ENCODE assay signal across 8 mouse cellular contexts in genomic region chr4:83657021-83657420, GRCm38 (mm10).
A peak's percentile ranks its signal among the peaks of the same experiment; 100 is the strongest.
DNase-seq lines count a peak whose midpoint lies in the region; ATAC-seq and TF ChIP-seq lines count a peak whose summit lies in the region.

No protein-coding gene starts in this region.

- intact Hi-C loops in gastrocnemius, postnatal 36 days (cut with DNase I), result no loop called here

- no peak for TF ChIP-seq CTCF in lung, postnatal 0 days (IDR thresholded peaks at IDR 0.05)
- TF ChIP-seq CTCF in stomach, postnatal 0 days (IDR thresholded peaks at IDR 0.05; ENCODE audit: low read depth), result no peak

- H3K4me3 ChIP-seq in lung, postnatal 0 days (ENCODE audit: low read depth, low read length), result no peak overlapping the region
- H3K4me3 ChIP-seq in limb, embryonic 12.5 days (replicated peaks), result no peak overlapping the region
- no peak overlapping the region for H3K4me3 ChIP-seq in stomach, postnatal 0 days (ENCODE audit: low read depth, low read length)

- no peaks in the 10 kb centered on the region for H3K9me3 ChIP-seq in lung, postnatal 0 days (ENCODE audit: low read length)
- H3K9me3 ChIP-seq in limb, embryonic 12.5 days, result no peaks in the 10 kb centered on the region
- no peaks in the 10 kb centered on the region for H3K9me3 ChIP-seq in stomach, postnatal 0 days (ENCODE audit: control insufficient read depth, low read length)

- no peaks in the 10 kb centered on the region for H3K36me3 ChIP-seq in lung, postnatal 0 days (ENCODE audit: insufficient read depth, low read length)
- no peaks in the 10 kb centered on the region for H3K36me3 ChIP-seq in limb, embryonic 12.5 days
- no peaks in the 10 kb centered on the region for H3K36me3 ChIP-seq in stomach, postnatal 0 days (ENCODE audit: control insufficient read depth, insufficient read depth, low read length)

- 40% methylated on average over 6 of the region's 6 CpGs for WGBS in lung, postnatal 0 days
- 63% methylated on average over 6 of the region's 6 CpGs for WGBS in limb, embryonic 12.5 days
- WGBS in stomach, postnatal 0 days, result 38% methylated on average over 6 of the region's 6 CpGs

- H3K27ac ChIP-seq in lung, postnatal 0 days (ENCODE audit: low read length), result no peak overlapping the region
- no peak overlapping the region; the same call in 1 of the 2 replicates for H3K27ac ChIP-seq in limb, embryonic 12.5 days
- H3K27ac ChIP-seq in stomach, postnatal 0 days (replicated peaks), result no peak overlapping the region

- H3K9ac ChIP-seq in lung, postnatal 0 days (replicated peaks; ENCODE audit: low read depth), result no peak overlapping the region
- H3K9ac ChIP-seq in limb, embryonic 12.5 days (replicated peaks), result no peak overlapping the region
- H3K9ac ChIP-seq in stomach, postnatal 0 days (ENCODE audit: low read length), result no peak overlapping the region

- ATAC-seq in lung, postnatal 0 days, result no peak
- ATAC-seq in limb, embryonic 12.5 days (ENCODE audit: insufficient number of reproducible peaks, insufficient read depth, low FRiP score, low TSS enrichment, low read depth), result no peak
- ATAC-seq in stomach, postnatal 0 days (ENCODE audit: low FRiP score, low TSS enrichment), result no peak

- TF ChIP-seq EP300 in lung, postnatal 0 days (IDR thresholded peaks at IDR 0.05), result no peak
- TF ChIP-seq EP300 in stomach, postnatal 0 days (optimal IDR thresholded peaks at IDR 0.05), result no peak

- H3K27me3 ChIP-seq in lung, postnatal 0 days (replicated peaks; ENCODE audit: insufficient read depth, low read length), result no peaks in the 10 kb centered on the region
- H3K27me3 ChIP-seq in limb, embryonic 12.5 days, result no peaks in the 10 kb centered on the region
- no peaks in the 10 kb centered on the region for H3K27me3 ChIP-seq in stomach, postnatal 0 days (ENCODE audit: control insufficient read depth, insufficient read depth, low read length)

- DNase-seq in embryo, embryonic 10 days (ENCODE audit: low spot score), result peak; percentile 10
- no peak for DNase-seq in embryo, embryonic 10.5 days (ENCODE audit: low spot score)
- DNase-seq in lung, postnatal 0 days (ENCODE audit: low spot score), result no peak
- DNase-seq in lung, postnatal 14 days, result no peak
- DNase-seq in stomach, postnatal 0 days (ENCODE audit: low spot score), result no peak
- no peak for DNase-seq in gastrocnemius, postnatal 36 days
- DNase-seq in right cerebral cortex, postnatal 25 days, result no peak

- peak overlapping the region; percentile 25 for H3K4me2 ChIP-seq in lung, postnatal 0 days (replicated peaks; ENCODE audit: low read depth, low read length)
- H3K4me2 ChIP-seq in limb, embryonic 12.5 days, result peak overlapping the region; percentile 34
- peak overlapping the region; percentile 12; the same call in 1 of the 2 replicates for H3K4me2 ChIP-seq in stomach, postnatal 0 days (replicated peaks; ENCODE audit: low read depth)

- H3K4me1 ChIP-seq in lung, postnatal 0 days (ENCODE audit: insufficient read depth, low read depth, low read length), result no peaks in the 10 kb centered on the region
- peaks cover 17% of the 10 kb centered on the region for H3K4me1 ChIP-seq in limb, embryonic 12.5 days (replicated peaks)
- no peaks in the 10 kb centered on the region for H3K4me1 ChIP-seq in stomach, postnatal 0 days (replicated peaks; ENCODE audit: control insufficient read depth, insufficient read depth)
